Mouse (Mus musculus) E14TG2a.4 (cell line): Measurements from ENCODE around the gene Abcc2.

ENCODE experiments used
- H3K27me3 ChIP-seq: 2 replicates; pipeline ENCODE4 v1.6.1; 2014; ENCODE audit warnings: low read length, control low read depth; ENCODE audit not compliant: insufficient read depth
- H3K36me3 ChIP-seq: 2 replicates; pipeline ENCODE4 v1.6.1; 2014; ENCODE audit warnings: low read length, control low read depth; ENCODE audit not compliant: insufficient read depth
- H3K4me1 ChIP-seq: replicated peaks from 2 replicates; pipeline ENCODE4 v1.6.1; 2014; ENCODE audit warnings: low read depth, low read length, control low read depth
- H3K4me3 ChIP-seq: replicated peaks from 2 replicates; pipeline ENCODE4 v1.5.1; 2014; ENCODE audit warnings: mild to moderate bottlenecking, low read length
- H3K9me3 ChIP-seq: 2 replicates; pipeline ENCODE4 v1.6.1; 2014; ENCODE audit warnings: low read length, control low read depth
- CTCF ChIP-seq: conservative IDR thresholded peaks from 2 replicates; pipeline ENCODE4 v1.5.1; 2014; ENCODE audit warnings: low read length
- NANOG ChIP-seq: IDR thresholded peaks from 2 replicates; pipeline ENCODE4 v1.6.1; 2014; ENCODE audit warnings: borderline replicate concordance, low read length, mixed read lengths
- POU5F1 ChIP-seq: IDR thresholded peaks from 2 replicates; pipeline ENCODE4 v1.6.1; 2014; ENCODE audit warnings: low read length, borderline replicate concordance

The Abcc2 gene

DNA sequence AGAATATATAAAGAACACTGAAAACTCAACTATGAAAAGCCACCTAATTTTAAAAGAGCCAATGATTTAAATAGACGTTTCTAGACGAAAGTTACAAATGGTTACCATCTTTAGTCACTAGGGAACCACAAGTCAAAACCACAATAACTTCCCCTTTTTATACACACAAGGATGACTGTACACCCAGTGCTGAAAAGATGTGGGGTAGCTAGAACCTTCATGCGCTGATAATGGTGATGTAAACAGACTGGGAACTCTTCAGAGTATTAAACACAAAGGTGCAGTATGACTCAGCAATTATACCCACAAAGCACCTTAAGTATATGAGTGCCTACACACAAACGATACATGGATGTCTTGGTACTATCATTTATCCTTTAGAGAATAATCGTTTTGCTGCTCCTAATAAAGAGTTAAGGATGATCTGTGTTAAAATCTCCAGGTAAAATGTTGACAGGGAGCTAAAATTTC, 10.5 kb upstream of the Abcc2 start:
- no peak overlapping the region for H3K4me3 ChIP-seq
- no peaks in the 10 kb centered on the region for H3K9me3 ChIP-seq
- H3K4me1 ChIP-seq = no peaks in the 10 kb centered on the region
- TF ChIP-seq CTCF = no peak
- TF ChIP-seq NANOG = no peak
- TF ChIP-seq POU5F1 = no peak
- no peaks in the 10 kb centered on the region for H3K27me3 ChIP-seq
- H3K36me3 ChIP-seq = no peaks in the 10 kb centered on the region

DNA sequence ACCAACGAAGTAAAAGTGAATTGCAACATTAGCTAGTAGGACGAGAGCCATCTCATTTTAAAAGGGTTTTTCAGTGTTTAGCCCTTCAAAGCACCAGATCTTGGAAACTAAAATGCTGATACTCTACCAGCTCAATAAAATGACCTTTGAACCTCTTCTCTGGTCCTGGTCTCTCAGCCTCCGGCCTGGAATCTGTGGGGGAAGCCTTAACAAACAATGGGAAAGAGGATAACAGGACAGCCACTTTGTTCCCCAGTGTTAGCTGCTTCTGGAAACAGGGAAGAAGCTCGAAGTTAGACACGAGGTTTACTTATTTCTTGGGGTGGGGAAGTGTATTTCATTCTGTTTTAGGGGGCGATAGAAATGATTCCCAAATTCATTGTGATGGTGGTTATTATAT, 9.7 kb upstream of the Abcc2 start:
- TF ChIP-seq CTCF (no peak), POU5F1 (no peak)
- Histone ChIP-seq H3K9me3 (no peaks in the 10 kb centered on the region), H3K27me3 (no peaks in the 10 kb centered on the region), H3K36me3 (no peaks in the 10 kb centered on the region), H3K4me3 (no peak overlapping the region), H3K4me1 (no peaks in the 10 kb centered on the region)

DNA sequence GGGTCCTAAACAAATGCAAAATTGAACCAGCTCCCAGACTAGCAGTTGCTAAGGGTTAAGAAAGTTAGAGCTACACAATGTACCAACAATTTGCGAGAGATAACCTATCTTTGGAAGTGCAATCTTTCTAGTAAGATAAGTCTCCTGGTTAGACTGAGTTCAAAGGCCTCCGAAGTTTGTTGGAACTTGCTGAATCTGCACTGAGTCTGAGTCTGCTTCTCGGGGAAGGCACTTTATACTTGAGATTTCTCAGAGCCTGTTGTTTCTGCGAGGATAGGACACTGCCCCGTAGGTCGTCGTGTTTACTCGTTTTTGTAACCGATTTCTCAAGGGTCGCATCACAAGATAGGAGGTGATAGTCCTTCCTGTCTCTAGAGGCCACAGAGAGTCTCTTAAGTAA, 6.6 kb upstream of the Abcc2 start:
- Histone ChIP-seq H3K36me3 (no peaks in the 10 kb centered on the region), H3K4me3 (no peak overlapping the region), H3K27me3 (no peaks in the 10 kb centered on the region), H3K4me1 (no peaks in the 10 kb centered on the region), H3K9me3 (no peaks in the 10 kb centered on the region)
- TF ChIP-seq CTCF (no peak), NANOG (no peak), POU5F1 (no peak)

DNA sequence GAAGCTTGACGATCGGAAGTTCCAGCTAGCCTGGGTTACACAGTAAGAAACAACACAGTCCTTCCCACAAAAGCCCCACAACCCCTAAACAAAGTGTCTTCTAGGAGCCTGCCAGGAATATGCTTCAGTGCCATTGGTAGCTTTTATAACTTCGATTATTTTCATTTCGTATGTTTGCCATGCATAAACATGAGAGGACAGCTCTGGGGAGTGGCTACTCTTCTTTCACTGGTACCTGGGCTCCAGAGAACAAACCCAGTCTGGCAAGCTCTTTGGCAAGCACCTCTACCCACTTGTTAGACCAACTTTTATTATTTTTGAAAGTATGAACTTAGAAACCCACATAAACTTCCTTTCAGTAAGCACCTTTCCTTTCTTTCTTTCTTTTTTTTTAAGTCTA, 5.4 kb upstream of the Abcc2 start:
- Histone ChIP-seq H3K9me3 (no peaks in the 10 kb centered on the region), H3K4me3 (no peak overlapping the region), H3K4me1 (no peaks in the 10 kb centered on the region), H3K27me3 (no peaks in the 10 kb centered on the region), H3K36me3 (no peaks in the 10 kb centered on the region)
- no peak for TF ChIP-seq POU5F1

DNA sequence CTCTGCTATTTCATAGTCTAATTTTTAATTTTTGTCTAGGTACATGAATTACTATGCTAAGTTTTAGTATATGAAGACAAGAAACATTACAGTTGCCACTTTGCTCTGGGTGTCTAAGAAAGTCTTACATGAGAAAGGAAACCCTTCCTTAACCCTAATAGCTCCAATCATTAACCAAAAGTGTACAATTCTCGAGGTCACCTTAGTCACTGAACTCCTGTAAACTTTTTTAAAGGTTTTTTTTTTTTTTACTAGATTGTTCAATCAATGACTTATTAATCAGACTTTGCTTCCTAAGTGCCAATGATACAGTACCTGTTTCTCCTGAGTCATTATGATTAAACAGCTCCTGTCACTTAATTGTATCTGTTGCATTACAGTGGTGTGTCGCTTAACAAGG, 4.7 kb upstream of the Abcc2 start:
- Histone ChIP-seq H3K36me3 (no peaks in the 10 kb centered on the region), H3K4me3 (no peak overlapping the region), H3K9me3 (no peaks in the 10 kb centered on the region), H3K27me3 (no peaks in the 10 kb centered on the region), H3K4me1 (no peaks in the 10 kb centered on the region)
- TF ChIP-seq NANOG (no peak), CTCF (no peak), POU5F1 (no peak)

DNA sequence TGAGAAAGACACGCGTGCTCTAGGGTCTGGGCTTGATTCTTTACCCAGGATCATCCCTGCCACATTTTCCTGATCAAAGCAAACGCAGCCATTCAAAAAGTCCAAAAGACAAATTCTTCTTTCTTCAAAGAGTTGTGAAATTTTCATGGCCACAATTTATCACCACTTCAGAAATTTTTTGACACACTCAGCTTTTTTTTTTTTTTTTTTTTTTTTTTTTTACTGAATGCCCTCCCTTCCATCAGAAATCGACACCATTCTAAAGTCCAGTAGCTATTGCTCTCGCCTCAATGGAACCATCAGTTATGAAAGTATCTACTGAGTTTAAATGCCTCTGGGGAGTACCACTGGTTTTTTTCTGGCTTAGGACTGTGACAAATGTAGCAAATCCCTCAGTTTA, 1.6 kb upstream of the Abcc2 start:
- TF ChIP-seq CTCF (no peak), POU5F1 (no peak), NANOG (no peak)
- Histone ChIP-seq H3K4me1 (no peaks in the 10 kb centered on the region), H3K9me3 (no peaks in the 10 kb centered on the region), H3K27me3 (no peaks in the 10 kb centered on the region), H3K36me3 (no peaks in the 10 kb centered on the region), H3K4me3 (no peak overlapping the region)

DNA sequence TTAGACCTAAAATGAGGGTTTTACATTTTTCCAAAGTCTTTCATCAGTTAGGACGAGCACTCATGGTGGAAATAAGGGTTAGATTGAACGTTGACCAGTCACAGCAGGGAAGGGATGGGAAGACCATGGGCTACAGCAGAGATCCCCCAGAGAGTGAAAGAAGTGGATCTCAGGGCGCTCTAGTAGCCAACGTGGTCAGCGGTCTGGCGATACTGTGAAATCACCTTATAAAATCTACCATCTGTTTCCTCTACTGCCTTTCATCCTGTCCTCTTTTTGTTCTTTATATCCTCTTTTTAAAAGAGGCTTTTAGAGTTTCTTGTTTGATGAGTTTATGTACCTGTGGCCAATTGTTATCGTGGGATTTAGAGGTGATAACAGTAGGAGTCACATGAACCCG, 2.8 kb downstream of the Abcc2 start:
- no peaks in the 10 kb centered on the region for H3K4me1 ChIP-seq
- no peaks in the 10 kb centered on the region for H3K9me3 ChIP-seq
- TF ChIP-seq CTCF (no peak), POU5F1 (no peak), NANOG (no peak)
- H3K4me3 ChIP-seq = no peak overlapping the region
- no peaks in the 10 kb centered on the region for H3K27me3 ChIP-seq
- no peaks in the 10 kb centered on the region for H3K36me3 ChIP-seq

DNA sequence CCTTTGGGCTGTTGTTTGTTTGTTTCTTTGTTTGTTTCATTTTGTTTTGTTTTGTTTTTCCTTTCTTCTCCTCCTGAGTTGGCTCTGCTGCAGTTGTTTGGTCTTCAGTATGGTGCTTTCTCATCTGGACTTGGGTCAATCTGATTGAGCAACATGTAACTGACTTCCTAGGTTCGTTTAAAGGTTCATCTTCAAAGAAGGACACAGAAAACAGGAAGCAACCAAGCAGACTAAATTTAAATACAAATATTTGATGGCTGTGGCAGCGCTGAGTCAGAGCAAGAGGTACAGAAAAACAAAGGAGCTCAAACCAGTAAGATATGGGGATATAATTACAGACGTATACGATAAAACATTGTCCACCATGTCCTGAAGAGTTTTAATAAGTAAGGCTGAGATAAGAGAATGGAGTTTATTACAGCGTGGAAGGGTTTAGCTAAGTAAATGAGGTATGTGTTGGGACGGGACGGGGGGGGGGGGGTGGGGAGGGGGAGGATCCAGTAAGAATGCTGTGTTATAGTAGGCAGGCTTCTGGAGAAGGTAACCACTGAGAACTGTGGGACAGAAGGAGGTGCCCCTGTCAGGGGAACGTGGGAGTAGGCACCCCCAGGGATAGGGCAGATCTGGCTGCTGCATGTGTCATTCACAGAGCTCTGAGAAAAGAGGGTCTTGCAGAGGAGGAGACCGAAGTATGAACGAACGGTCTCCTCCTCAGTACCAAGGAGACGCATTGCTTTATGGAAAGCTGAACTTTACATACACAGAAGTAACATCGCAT, 4.4 kb downstream of the Abcc2 start:
- H3K27me3 ChIP-seq = no peaks in the 10 kb centered on the region
- no peak overlapping the region for H3K4me3 ChIP-seq
- no peaks in the 10 kb centered on the region for H3K4me1 ChIP-seq
- no peaks in the 10 kb centered on the region for H3K36me3 ChIP-seq
- TF ChIP-seq NANOG (no peak), POU5F1 (no peak), CTCF (no peak)
- H3K9me3 ChIP-seq = no peaks in the 10 kb centered on the region

DNA sequence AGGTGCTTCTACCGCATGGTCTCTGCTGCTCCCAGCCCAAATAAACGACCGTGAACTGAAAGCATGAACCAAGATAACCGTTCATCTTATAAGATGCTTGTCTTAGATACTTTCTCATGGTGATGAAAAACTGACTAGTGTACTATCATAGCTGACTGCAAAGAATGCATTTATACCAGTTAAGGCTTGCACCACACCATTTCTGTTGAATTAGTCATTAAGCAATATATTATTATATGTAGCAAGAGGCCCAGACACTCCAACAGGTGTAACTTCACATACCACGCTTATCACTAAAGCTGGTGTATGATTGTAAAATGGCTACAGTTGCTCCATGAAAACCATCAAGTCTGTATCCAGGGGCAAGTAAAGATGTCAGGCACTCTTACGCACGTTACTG, 7.8 kb downstream of the Abcc2 start:
- no peaks in the 10 kb centered on the region for H3K4me1 ChIP-seq
- H3K27me3 ChIP-seq = no peaks in the 10 kb centered on the region
- no peaks in the 10 kb centered on the region for H3K9me3 ChIP-seq
- no peaks in the 10 kb centered on the region for H3K36me3 ChIP-seq
- H3K4me3 ChIP-seq = no peak overlapping the region
- TF ChIP-seq NANOG = no peak
- no peak for TF ChIP-seq POU5F1
- TF ChIP-seq CTCF = no peak
